Mouse (Mus musculus): ENCODE results near the gene P2rx3.

GRCm38 (mm10) chr2:85060591-85061060, 23.4 kb upstream of the P2rx3 start:
- no peak for TF ChIP-seq CTCF (IDR thresholded peaks at IDR 0.05; ENCODE audit: low read depth)
- TF ChIP-seq EP300 (IDR thresholded peaks at IDR 0.05; ENCODE audit: low read depth): no peak
